Mouse (Mus musculus): Measurements from ENCODE around the gene Enthd1.
A peak's percentile ranks its signal among the peaks of the same experiment; 100 is the strongest.

GRCm38 (mm10) chr15:80491505-80491904, 73.5 kb downstream of the Enthd1 start:
- TF ChIP-seq CTCF (conservative IDR thresholded peaks at IDR 0.05; ENCODE audit: low read length) (peak; percentile 25), NANOG (IDR thresholded peaks at IDR 0.05; ENCODE audit: borderline replicate concordance, low read length) (no peak), POU5F1 (IDR thresholded peaks at IDR 0.05; ENCODE audit: borderline replicate concordance, low read length) (no peak)
